Mouse (Mus musculus) gastrocnemius, postnatal 4 days (tissue): Measurements from ENCODE around the gene Nek9. TPM values are rescaled to one million over a fixed set of nuclear protein-coding genes. Genes with fewer than 3 reads are reported as not detected.

Source experiments
- DNase-seq, 2 experiments: peaks; one replicate each; pipeline ENCODE4 v3.0.0; 2021 to 2022; ENCODE audit warnings: low spot score in 2 of 2, mixed read lengths in 2 of 2
- total RNA-seq, 2 experiments: library from RNA; stranded (reverse); gene quantifications; 2 replicates each; pipeline ENCODE4 v1.2.3; 2021

Gene Nek9
- total RNA-seq, 2 experiments from 2014 or later = 59.6 to 60.9 TPM

DNA sequence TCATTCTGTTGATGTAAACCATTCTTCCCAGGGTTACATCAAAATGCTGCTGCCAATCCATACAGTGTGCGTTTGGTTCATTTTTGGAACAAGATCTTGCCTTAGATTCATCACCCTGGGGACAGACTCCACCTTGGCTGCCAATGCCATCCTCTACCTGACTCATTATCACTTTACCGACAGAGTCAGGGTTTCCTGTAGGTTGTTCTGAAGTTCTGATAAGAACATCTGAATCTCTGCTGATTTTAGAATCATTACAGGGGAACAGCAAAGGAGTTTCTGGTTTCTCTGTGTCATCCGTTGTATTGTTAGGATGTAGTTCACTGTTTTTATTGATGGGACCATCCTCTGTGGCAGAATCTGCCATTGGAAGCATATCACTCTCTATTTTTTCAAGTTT is 72.9 kb downstream of the Nek9 start:
- DNase-seq = no peak

DNA sequence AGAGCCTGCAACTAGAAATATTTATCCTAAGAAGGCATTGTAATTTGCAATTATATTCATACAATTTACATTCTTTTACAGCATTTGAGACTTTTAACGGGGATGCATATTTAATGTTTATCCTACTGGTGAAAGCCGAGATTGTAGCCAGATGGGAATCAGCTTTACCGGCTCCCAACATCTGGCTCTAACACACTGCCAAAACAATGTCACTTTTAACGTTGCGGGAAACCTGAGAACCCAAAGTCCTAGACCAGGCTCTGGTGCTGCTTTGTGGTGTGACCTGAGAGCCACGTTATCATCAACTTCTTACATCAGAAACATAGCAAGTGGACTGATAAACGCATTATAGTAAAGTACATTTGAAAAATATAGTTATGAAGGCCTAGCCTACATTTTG is 74.2 kb downstream of the Nek9 start:
- DNase-seq = no peak

DNA sequence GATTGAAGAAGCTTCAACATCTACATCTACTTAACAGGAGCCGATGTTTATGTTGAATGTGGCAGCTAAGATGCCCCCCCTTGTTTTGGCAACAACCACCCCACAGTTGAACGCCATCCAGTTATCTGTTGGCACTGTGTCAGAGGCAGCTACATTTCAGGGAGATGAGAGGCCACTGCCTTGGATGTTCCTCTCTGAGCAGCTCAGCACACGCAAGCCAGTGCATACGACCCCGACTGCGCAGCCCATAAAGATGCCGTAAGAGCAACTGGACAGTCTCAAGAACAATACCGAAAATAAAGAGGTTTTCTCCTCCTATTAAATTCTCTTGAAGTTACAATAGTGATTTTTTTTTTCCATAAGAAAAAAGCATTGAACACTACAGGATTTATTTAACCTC is 74.6 kb downstream of the Nek9 start:
- no peak for DNase-seq

DNA sequence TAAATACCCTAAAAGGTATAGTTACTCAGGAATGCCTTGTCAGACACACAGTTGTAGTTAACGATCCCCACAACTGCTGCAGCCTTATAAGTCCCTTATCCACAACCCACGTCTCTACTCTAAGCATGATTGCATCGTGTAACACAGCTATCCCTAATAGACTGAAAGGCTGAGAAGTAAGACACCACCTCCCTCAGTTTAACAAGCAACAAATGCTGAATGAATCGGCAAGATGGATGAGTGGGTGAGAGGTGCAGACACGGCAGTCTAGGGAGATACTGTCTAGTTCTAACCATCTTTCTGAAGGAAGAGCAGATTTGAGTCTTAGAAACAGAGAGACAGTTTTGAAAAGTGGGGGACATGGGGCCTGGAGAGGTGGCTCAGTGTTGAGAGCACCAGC is 76.0 kb downstream of the Nek9 start:
- DNase-seq = no peak

DNA sequence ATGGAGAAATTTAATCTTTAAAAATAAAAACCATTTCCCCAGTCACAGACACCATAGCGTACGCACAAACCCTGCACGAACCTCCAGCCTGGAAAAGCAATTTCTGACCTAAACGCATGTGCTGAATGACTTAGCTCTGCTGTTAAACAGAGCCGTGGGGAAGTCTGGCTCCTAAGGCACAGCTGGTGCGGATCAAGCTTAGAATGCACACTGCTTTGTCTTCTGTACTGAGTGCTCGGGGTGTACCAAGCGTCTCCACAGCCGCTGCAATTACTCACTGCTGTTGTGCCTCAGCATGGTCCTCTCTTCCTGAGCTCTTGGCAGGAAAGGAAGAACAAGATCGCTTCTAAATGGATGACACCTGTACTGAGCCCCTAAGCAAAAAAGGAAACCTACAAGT is 76.7 kb downstream of the Nek9 start:
- peak in 1 of 2 experiments; percentile 14 for DNase-seq

DNA sequence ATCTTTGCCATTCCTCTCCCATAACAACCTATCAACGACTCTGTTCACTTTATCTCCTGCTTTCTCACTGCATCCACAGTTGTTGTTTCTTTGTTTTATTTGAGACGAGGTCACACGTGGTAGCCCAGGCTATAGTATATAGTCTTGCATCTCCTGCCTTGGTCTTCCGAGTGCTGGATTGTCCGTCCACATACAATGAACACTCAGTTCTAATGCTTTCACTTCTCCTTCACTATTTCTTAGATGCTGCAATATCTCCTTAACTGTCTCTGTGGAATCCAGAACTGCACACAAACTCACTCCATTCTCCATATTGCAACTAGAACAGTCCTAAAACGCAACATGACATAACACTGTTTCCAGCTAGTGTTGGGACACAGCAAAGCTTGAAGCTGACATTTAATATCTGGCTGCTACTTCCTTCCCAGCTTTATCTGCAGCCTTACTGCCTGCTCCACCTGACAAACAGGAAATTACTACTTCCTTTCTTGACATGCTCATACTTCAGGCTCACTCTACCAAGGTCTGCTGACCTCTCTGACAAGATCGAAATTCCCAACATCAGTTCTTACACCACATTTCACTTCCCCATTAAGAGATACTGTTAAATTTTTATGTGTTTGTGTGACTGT is 82.0 kb downstream of the Nek9 start:
- no peak for DNase-seq

DNA sequence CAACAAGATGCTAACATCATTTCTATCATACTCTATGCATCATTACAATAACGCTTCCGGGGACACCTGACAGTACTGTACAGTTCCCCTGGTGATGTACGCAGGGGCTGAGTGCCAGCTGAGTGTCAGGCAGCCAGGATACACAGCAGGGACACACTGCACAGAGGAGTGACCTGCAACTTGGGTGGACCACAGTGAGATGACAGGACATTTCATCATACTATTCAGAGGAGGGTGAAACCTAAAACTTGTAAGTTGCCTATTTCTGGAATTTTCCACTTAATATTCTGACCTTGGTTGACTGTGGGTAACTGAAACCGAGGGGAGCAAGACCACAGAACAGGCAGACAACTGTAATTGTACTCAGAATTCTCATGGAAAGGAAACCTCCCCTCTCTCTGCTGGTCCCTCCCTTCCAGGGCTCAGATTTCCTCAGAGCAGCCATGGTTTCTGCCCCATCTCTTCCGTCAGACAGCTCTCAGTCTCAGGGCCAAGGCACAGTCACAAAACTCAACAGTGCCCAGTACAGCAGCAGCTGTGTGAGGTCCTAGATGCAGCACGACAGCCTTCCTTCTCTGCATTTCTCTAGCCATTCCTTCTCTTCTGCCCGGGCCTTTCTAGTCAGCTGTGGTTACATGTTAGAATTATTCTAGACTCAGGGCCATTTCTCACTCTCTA is 82.9 kb downstream of the Nek9 start:
- no peak for DNase-seq

DNA sequence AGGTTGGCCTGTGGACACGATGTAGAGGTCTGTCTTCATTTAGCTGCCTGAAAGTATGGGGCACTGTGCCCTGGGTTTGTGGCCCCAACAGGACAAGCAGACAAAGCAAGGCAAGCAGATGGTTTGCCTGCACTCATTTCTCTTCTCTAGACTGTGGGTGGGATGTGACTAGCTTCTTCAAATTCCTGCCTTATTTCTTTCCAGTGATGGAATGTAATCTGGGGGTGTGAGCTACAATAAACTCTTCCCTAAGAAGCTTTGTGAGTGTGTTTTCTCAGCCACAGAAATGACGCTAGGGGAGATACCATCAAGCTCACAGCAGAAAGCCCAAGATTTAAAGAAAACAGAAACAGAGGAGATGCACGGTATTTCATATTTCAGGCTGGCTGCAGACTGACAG is 87.1 kb downstream of the Nek9 start:
- DNase-seq = no peak

Other genes starting within 250 kb of the Nek9 start
- 1 to 10 TPM; 3.2 to 4.7 TPM for gene Prox2, start 228.6 kb downstream of the Nek9 start, total RNA-seq
- gene Dlst, start 228.5 kb downstream of the Nek9 start, total RNA-seq = 100 to 1,000 TPM; 248 to 258 TPM
- under 1 TPM; 0.47 to 0.49 TPM for gene Rps6kl1, start 188.1 kb downstream of the Nek9 start, total RNA-seq
- 1 to 10 TPM; 5.6 to 6.4 TPM for gene Pgf, start 161.6 kb downstream of the Nek9 start, total RNA-seq
- 10 to 100 TPM; 80.6 to 95.1 TPM for gene Eif2b2, start 119.9 kb downstream of the Nek9 start, total RNA-seq
- gene Mlh3, start 68.8 kb downstream of the Nek9 start, total RNA-seq = 10 to 100 TPM; 10.6 to 11.5 TPM
- gene Acyp1, start 50.9 kb downstream of the Nek9 start, total RNA-seq = 10 to 100 TPM; 15.7 to 18.0 TPM
- gene Zc2hc1c, start 50.8 kb downstream of the Nek9 start, total RNA-seq = 1 to 10 TPM in 1 of 2 experiments, under 1 TPM in 1; 0.73 to 1.4 TPM
- gene Tmed10, start 35.5 kb upstream of the Nek9 start, total RNA-seq = 100 to 1,000 TPM; 190 to 191 TPM
- 10 to 100 TPM; 19.0 to 20.0 TPM for gene Fos, start 134.5 kb upstream of the Nek9 start, total RNA-seq